Comparison of ENCODE assay signal across 19 mouse cellular contexts in genomic region chr6:100219971-100220370, GRCm38 (mm10).
"Had no signal": no experiment of that assay in that cellular context is flagged by ENCODE, and none has a peak within 500 bp of the region (broad histone marks: within the 10 kb centered on the region; RNA-seq: fewer than 3 reads in every experiment).

No protein-coding gene starts in this region.

- H3K36me3 ChIP-seq: midbrain, embryonic 12.5 days; midbrain, embryonic 15.5 days; neural tube, embryonic 12.5 days; neural tube, embryonic 15.5 days had no signal

- H3K27ac ChIP-seq: kidney, postnatal 0 days; liver, embryonic 14.5 days; macrophage; midbrain, embryonic 12.5 days; midbrain, embryonic 15.5 days; neural tube, embryonic 12.5 days; stomach, postnatal 0 days had no signal

- ATAC-seq: intestine, postnatal 0 days; liver, postnatal 0 days; lung, postnatal 0 days; midbrain, embryonic 15.5 days had no signal

- H3K27me3 ChIP-seq: midbrain, embryonic 15.5 days had no signal

- DNase-seq: kidney, adult 2 months; kidney, postnatal 25 days; liver, postnatal 0 days; lung, embryonic 14.5 days; retina, postnatal 1 day; thymus, adult 2 months; thymus, postnatal 14 days; thymus, postnatal 4 days had no signal

- H3K4me3 ChIP-seq: midbrain, embryonic 12.5 days; midbrain, embryonic 15.5 days; neural tube, embryonic 12.5 days; neural tube, embryonic 15.5 days had no signal

- H3K4me2 ChIP-seq: liver, embryonic 11.5 days; lung, embryonic 14.5 days; midbrain, embryonic 12.5 days; midbrain, embryonic 15.5 days; neural tube, embryonic 12.5 days; neural tube, embryonic 15.5 days had no signal

- H3K9ac ChIP-seq: liver, embryonic 14.5 days; liver, postnatal 0 days; lung, embryonic 14.5 days; midbrain, embryonic 12.5 days; midbrain, embryonic 15.5 days; neural tube, embryonic 12.5 days; neural tube, embryonic 15.5 days had no signal

- H3K9me3 ChIP-seq: midbrain, embryonic 12.5 days; midbrain, embryonic 15.5 days; neural tube, embryonic 12.5 days; neural tube, embryonic 15.5 days had no signal
